Mouse (Mus musculus): ENCODE measurements around the gene Ap5b1. TPM values are rescaled to one million over a fixed set of nuclear protein-coding genes. Genes with fewer than 3 reads are reported as not detected.

Gene Ap5b1
- polyA plus RNA-seq, 1 experiment from 2014 or later = 1.4 TPM

DNA sequence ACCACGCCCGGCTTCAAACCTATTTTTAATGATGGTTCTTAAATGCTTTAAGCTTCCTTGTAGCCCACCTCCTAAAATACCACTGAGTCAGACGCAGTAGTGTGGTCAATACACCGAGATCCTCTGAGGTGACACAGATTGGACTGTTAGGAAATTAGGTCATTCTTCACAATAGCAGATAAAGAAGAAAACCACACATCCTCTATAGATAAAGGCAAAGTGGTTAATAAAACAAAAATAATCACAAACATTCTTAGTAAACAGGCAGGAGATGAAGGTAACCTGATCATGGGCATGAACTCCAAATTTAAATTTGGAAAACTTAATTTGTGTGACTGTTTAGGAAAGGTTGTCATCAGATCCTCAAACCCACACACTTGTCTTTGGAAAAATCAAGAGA is 52.2 kb downstream of the Ap5b1 start:
- Histone ChIP-seq H3K27me3 (0 out of 2 replicates have a peak, but pooled peaks cover 3% of the 10 kb centered on the region), H3K4me1 (0 out of 2 replicates have a peak, but pooled peaks cover 5% of the 10 kb centered on the region), H3K27ac (no peak overlapping the region), H3K4me3 (no peak overlapping the region), H3K9ac (no peak overlapping the region), H3K36me3 (ENCODE audit: poor library complexity, severe bottlenecking) (no peaks in the 10 kb centered on the region), H3K9me3 (replicated peaks) (no peaks in the 10 kb centered on the region), H3K4me2 (no peak overlapping the region)
- ATAC-seq = no peak
- 85% methylated on average over 4 of the region's 4 CpGs for WGBS

Other genes with a start within 250 kb of the Ap5b1 start
- gene Catsper1, start 232.3 kb upstream of the Ap5b1 start, polyA plus RNA-seq (2015; fragmentation: Nextera tagmentation; extraction: Ambion mirVana) = not detected in 2 replicates
- gene Cst6, start 218.5 kb upstream of the Ap5b1 start, polyA plus RNA-seq (2015; fragmentation: Nextera tagmentation; extraction: Ambion mirVana) = 1.5 and 1.9 TPM in 2 replicates
- gene Eif1ad, start 201.3 kb upstream of the Ap5b1 start, polyA plus RNA-seq (2015; fragmentation: Nextera tagmentation; extraction: Ambion mirVana) = 64.3 and 69.5 TPM in 2 replicates
- gene Banf1, start 200.9 kb upstream of the Ap5b1 start, polyA plus RNA-seq (2015; fragmentation: Nextera tagmentation; extraction: Ambion mirVana) = 479 and 496 TPM in 2 replicates
- 85.3 and 88.4 TPM in 2 replicates for gene Sart1, start 179.3 kb upstream of the Ap5b1 start, polyA plus RNA-seq (2015; fragmentation: Nextera tagmentation; extraction: Ambion mirVana)
- gene Tsga10ip, start 165.5 kb upstream of the Ap5b1 start, polyA plus RNA-seq (2015; fragmentation: Nextera tagmentation; extraction: Ambion mirVana) = 0.39 TPM in 1 of 2 replicates, not detected in the other
- gene Drap1, start 143.0 kb upstream of the Ap5b1 start, polyA plus RNA-seq (2015; fragmentation: Nextera tagmentation; extraction: Ambion mirVana) = 291 and 298 TPM in 2 replicates
- 40.6 and 44.4 TPM in 2 replicates for gene AI837181, start 142.9 kb upstream of the Ap5b1 start, polyA plus RNA-seq (2015; fragmentation: Nextera tagmentation; extraction: Ambion mirVana)
- not detected in 2 replicates for gene Fosl1, start 120.5 kb upstream of the Ap5b1 start, polyA plus RNA-seq (2015; fragmentation: Nextera tagmentation; extraction: Ambion mirVana)
- 6.5 and 7.1 TPM in 2 replicates for gene Ccdc85b, start 110.1 kb upstream of the Ap5b1 start, polyA plus RNA-seq (2015; fragmentation: Nextera tagmentation; extraction: Ambion mirVana)
- 153 and 155 TPM in 2 replicates for gene Fibp, start 107.4 kb upstream of the Ap5b1 start, polyA plus RNA-seq (2015; fragmentation: Nextera tagmentation; extraction: Ambion mirVana)
- gene Ctsw, start 99.5 kb upstream of the Ap5b1 start, polyA plus RNA-seq (2015; fragmentation: Nextera tagmentation; extraction: Ambion mirVana) = 4.4 and 5.4 TPM in 2 replicates
- gene Efemp2, start 94.1 kb upstream of the Ap5b1 start, polyA plus RNA-seq (2015; fragmentation: Nextera tagmentation; extraction: Ambion mirVana) = 30.7 and 31.1 TPM in 2 replicates
- gene Mus81, start 79.6 kb upstream of the Ap5b1 start, polyA plus RNA-seq (2015; fragmentation: Nextera tagmentation; extraction: Ambion mirVana) = 44.4 and 47.0 TPM in 2 replicates
- gene Cfl1, start 77.6 kb upstream of the Ap5b1 start, polyA plus RNA-seq (2015; fragmentation: Nextera tagmentation; extraction: Ambion mirVana) = 3,452 and 3,520 TPM in 2 replicates
- gene 1700020D05Rik, start 64.2 kb upstream of the Ap5b1 start, polyA plus RNA-seq (2015; fragmentation: Nextera tagmentation; extraction: Ambion mirVana) = 0.23 and 0.27 TPM in 2 replicates
- 41.4 and 44.4 TPM in 2 replicates for gene Snx32, start 57.5 kb upstream of the Ap5b1 start, polyA plus RNA-seq (2015; fragmentation: Nextera tagmentation; extraction: Ambion mirVana)
- gene Ovol1, start 7.4 kb upstream of the Ap5b1 start, polyA plus RNA-seq (2015; fragmentation: Nextera tagmentation; extraction: Ambion mirVana) = 0.06 TPM in 1 of 2 replicates, not detected in the other
- 146 and 170 TPM in 2 replicates for gene Rnaseh2c, start 33.8 kb downstream of the Ap5b1 start, polyA plus RNA-seq (2015; fragmentation: Nextera tagmentation; extraction: Ambion mirVana)
- gene Kat5, start 42.2 kb downstream of the Ap5b1 start, polyA plus RNA-seq (2015; fragmentation: Nextera tagmentation; extraction: Ambion mirVana) = 72.7 and 80.7 TPM in 2 replicates
- gene Rela, start 69.5 kb downstream of the Ap5b1 start, polyA plus RNA-seq (2015; fragmentation: Nextera tagmentation; extraction: Ambion mirVana) = 33.4 and 34.4 TPM in 2 replicates
- 9.4 and 11.0 TPM in 2 replicates for gene Sipa1, start 95.7 kb downstream of the Ap5b1 start, polyA plus RNA-seq (2015; fragmentation: Nextera tagmentation; extraction: Ambion mirVana)
- gene Map3k11, start 120.7 kb downstream of the Ap5b1 start, polyA plus RNA-seq (2015; fragmentation: Nextera tagmentation; extraction: Ambion mirVana) = 11.3 and 11.7 TPM in 2 replicates
- 21.6 and 29.4 TPM in 2 replicates for gene Pcnx3, start 120.9 kb downstream of the Ap5b1 start, polyA plus RNA-seq (2015; fragmentation: Nextera tagmentation; extraction: Ambion mirVana)
- gene Kcnk7, start 136.3 kb downstream of the Ap5b1 start, polyA plus RNA-seq (2015; fragmentation: Nextera tagmentation; extraction: Ambion mirVana) = 0.31 and 0.32 TPM in 2 replicates
- 5.3 and 6.7 TPM in 2 replicates for gene Ehbp1l1, start 158.3 kb downstream of the Ap5b1 start, polyA plus RNA-seq (2015; fragmentation: Nextera tagmentation; extraction: Ambion mirVana)
- gene Fam89b, start 161.6 kb downstream of the Ap5b1 start, polyA plus RNA-seq (2015; fragmentation: Nextera tagmentation; extraction: Ambion mirVana) = 199 and 204 TPM in 2 replicates
- gene Ltbp3, start 172.9 kb downstream of the Ap5b1 start, polyA plus RNA-seq (2015; fragmentation: Nextera tagmentation; extraction: Ambion mirVana) = 8.3 and 13.1 TPM in 2 replicates
- gene Scyl1, start 203.4 kb downstream of the Ap5b1 start, polyA plus RNA-seq (2015; fragmentation: Nextera tagmentation; extraction: Ambion mirVana) = 56.4 and 62.6 TPM in 2 replicates